Mouse (Mus musculus): Measurements from ENCODE around the gene Nkapd1. TPM values are rescaled to one million over a fixed set of nuclear protein-coding genes. Genes with fewer than 3 reads are reported as not detected.

Nkapd1 gene
- polyA plus RNA-seq, 1 experiment from 2014 or later = 40.6 TPM

DNA sequence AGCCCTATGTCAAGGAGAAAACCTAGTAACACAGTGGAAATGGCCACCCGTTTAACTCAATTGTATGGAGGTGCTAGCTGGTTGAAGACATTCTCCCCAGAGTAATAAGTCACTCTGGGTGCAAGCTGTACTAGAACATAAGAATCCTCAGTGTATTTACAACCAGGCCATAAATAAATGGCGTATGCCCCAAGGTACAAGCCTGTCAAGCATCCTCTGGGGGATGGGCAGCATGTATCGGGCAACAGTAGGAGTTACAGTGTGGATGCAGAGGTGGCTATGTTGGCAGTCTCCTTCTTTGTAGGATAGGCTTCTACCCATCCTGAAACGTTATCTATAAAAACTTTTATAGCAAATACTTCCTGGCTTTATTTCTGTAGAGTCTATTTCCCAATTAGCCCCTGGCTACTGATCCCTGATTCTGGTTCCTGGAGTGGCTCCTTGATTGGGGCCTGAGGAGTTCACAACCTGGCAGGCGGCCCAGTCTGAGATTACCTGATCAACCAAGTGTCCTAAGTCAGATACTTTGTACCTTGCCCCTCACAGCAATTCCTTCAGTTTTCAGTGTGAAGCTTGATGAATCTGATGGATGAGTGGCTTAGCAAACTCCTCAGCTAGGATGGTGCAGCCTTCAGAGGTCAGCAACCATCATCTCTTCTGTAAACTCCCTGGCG is 32.0 kb downstream of the Nkapd1 start:
- Histone ChIP-seq H3K36me3 (ENCODE audit: inconsistent target) (peaks cover 15% of the 10 kb centered on the region), H3K79me2 (ENCODE audit: inconsistent target) (no peaks in the 10 kb centered on the region), H3K4me3 (ENCODE audit: inconsistent target) (no peak overlapping the region), H3K27ac (no peak overlapping the region)
- 95% methylated on average over 6 of the region's 6 CpGs for WGBS (ENCODE audit: missing documents)

DNA sequence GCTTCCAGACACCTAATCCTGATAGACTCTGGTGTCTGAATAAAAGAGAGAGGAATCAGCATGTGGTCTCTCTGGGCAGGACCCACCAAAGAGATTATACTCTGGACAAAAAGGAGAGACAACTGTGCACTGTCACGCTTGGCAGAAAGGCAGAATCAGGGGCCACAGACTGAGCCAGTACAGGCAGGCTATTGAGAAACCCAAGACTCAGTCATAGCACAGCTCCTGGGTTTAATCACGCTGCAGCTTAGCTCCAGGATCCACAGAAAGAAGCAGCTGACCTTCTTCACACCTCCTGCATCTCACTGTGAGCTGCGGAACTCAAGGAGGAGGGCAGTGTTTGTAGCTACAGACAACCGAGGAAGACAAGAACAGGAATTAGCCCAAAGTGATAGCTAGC is 36.9 kb downstream of the Nkapd1 start:
- H3K4me3 ChIP-seq (ENCODE audit: inconsistent target) = no peak overlapping the region
- H3K79me2 ChIP-seq (ENCODE audit: inconsistent target) = no peaks in the 10 kb centered on the region
- H3K36me3 ChIP-seq (ENCODE audit: inconsistent target) = peaks cover 18% of the 10 kb centered on the region
- no peak overlapping the region for H3K27ac ChIP-seq
- 93% methylated on average over 4 of the region's 4 CpGs for WGBS (ENCODE audit: missing documents)

DNA sequence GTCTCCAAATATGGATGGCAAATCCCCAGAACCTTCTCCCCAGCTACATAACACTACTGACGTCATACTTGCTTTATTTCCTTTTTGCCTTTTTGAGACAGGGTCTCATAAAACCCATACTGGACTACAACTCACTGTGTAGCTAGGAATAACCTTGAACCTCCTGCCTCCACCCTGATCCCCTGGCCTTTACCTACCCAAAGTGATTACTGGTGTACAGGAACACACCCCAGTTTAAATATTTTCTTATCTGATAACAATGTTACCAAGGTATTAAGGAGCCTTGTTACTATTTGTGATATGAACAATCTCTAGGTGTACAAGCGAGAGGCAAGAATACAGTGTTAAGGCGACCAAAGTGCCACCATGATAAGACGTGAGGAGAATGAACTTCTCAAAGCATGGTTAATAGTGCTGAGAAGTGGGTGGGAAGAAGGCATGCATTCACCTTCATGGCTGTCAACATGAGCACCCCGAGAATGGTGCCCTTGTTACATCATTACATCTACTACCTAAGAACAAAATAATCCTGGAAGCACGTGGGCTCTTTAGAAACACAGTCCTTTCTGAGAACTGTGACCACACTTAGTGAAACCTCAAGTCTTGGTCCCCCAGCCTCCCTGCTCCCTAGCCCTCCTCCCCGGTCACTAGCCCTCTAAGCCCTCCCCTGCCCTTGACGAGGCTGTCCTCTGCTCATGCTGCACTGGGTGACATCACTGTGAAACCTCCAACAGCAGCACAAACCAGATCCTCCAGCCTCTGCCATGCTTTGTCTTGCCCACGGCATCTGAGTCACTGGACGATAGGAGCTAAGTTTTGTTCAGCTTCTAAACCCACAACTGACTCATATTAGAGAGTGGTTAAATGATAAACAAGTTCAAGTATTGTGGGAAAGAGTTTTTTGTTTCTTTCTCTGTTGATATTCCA is 47.4 kb downstream of the Nkapd1 start:
- WGBS (ENCODE audit: missing documents) = 85% methylated on average over 9 of the region's 10 CpGs
- Histone ChIP-seq H3K79me2 (ENCODE audit: inconsistent target) (no peaks in the 10 kb centered on the region), H3K36me3 (ENCODE audit: inconsistent target) (peaks cover 29% of the 10 kb centered on the region; the same call in 1 of the 2 replicates), H3K4me3 (ENCODE audit: inconsistent target) (no peak overlapping the region), H3K27ac (no peak overlapping the region)

DNA sequence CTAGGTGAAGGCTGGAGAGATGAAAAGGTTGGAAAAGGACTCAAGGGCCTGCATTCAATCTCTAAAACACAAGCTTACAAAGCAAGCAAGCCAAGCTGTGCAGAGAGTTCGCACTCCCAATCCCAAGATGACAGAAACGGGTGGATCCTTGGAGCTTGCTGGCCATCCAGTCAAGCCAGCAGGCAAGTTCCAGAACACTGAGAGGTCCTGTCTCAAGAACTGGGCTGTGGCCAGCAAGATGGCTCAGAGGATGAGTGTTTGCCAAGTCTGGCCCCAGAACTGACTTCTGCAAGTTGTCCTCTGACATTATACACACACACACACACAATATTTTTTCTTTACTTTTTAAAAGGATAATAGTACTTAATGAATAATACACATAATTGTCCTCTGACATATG is 49.4 kb downstream of the Nkapd1 start:
- 81% methylated on average over 2 of the region's 2 CpGs for WGBS (ENCODE audit: missing documents)
- Histone ChIP-seq H3K4me3 (ENCODE audit: inconsistent target) (no peak overlapping the region), H3K36me3 (ENCODE audit: inconsistent target) (peaks cover 13% of the 10 kb centered on the region; the same call in 1 of the 2 replicates), H3K79me2 (ENCODE audit: inconsistent target) (no peaks in the 10 kb centered on the region), H3K27ac (no peak overlapping the region)

DNA sequence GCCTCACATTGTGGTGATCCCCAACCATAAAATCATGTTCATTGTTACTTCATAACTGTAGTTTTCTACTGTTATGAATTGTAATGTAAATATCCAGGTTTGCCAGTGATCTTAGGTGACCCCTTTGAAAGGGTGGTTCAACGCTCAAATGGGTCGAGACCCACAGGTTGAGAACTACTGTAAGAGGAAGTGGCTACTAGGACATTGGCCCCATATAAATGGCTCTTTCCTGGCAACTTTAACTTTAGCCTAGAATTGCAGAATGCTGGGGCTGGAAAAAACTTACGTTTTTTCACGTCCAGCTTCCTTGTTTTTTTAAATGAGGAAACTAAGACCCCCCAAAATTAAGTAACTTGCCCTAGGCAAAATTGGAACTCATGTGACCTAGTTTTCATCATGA is 49.9 kb downstream of the Nkapd1 start:
- Histone ChIP-seq H3K79me2 (ENCODE audit: inconsistent target) (no peaks in the 10 kb centered on the region), H3K36me3 (ENCODE audit: inconsistent target) (peaks cover 13% of the 10 kb centered on the region; the same call in 1 of the 2 replicates), H3K4me3 (ENCODE audit: inconsistent target) (no peak overlapping the region), H3K27ac (no peak overlapping the region)
- 11% methylated on average over 4 of the region's 4 CpGs for WGBS (ENCODE audit: missing documents)

DNA sequence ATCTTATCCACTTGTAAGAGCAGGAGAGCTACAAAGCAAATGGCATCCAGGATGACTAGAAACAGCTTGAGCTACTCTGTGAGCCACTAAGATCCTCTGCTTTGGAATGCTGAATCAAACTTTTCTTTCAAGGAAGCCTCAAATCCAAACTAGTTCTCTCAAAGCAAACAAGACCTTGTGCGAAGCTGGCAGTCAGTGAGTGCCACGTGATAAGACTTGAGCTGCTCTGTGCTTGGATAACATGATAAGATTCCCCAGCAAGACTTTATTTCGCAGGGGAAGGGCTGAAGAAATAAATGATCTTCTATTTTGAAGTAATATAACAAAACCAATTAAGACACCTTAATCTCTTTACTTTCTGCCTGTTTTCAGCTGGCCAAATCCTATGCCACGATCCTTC is 51.3 kb downstream of the Nkapd1 start:
- WGBS (ENCODE audit: missing documents) = 98% methylated on average over 4 of the region's 4 CpGs
- Histone ChIP-seq H3K79me2 (ENCODE audit: inconsistent target) (no peaks in the 10 kb centered on the region), H3K36me3 (ENCODE audit: inconsistent target) (peaks cover 13% of the 10 kb centered on the region; the same call in 1 of the 2 replicates), H3K4me3 (ENCODE audit: inconsistent target) (no peak overlapping the region), H3K27ac (no peak overlapping the region)

DNA sequence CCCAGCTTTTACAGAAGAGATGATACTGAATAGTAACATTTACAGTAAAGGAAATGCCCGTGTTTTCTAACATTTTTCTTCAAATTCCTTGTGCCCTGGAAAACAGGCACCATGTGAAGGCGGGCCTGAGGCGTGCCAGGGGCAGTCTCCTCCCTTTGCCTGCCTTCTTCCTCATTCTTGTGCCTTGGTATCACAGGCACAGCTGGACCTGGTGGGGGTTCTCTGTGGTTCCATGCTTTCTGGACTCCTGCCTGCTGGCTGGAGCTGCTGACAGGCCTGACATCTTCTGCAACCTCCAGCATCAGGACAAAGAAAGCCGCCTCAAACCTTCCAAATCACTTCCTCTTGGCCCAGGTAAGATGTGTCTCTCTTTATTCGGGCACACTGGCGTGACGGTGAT is 52.1 kb downstream of the Nkapd1 start:
- Histone ChIP-seq H3K36me3 (ENCODE audit: inconsistent target) (peaks cover 7% of the 10 kb centered on the region; the same call in 1 of the 2 replicates), H3K4me3 (ENCODE audit: inconsistent target) (no peak overlapping the region), H3K79me2 (ENCODE audit: inconsistent target) (no peaks in the 10 kb centered on the region), H3K27ac (no peak overlapping the region)
- WGBS (ENCODE audit: missing documents) = 60% methylated on average over 7 of the region's 7 CpGs

DNA sequence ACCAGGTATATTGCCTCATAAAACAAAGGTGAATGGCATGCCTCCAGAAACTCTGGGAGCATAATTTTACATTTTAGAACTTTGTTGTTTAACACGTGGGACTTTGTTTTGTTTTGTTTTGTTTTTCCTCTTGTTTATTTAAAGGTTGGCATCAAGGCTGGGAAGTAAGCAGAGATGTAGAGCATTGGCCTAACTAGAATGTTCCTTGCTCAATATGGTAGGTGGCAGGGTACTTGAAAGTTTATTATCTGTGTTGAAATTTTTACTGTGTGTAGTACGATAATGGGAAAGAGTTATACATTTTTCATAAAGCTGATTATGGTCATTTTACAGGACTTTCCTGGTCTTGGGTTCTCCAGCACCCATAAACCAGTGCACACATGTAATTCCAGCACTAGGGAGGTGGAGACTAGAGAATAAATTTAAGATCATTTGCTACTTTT is 55.3 kb downstream of the Nkapd1 start:
- no peak overlapping the region for H3K27ac ChIP-seq
- whole genome bisulfite sequencing (ENCODE audit: missing documents) = 96% methylated on average over 2 of the region's 2 CpGs
- no peak overlapping the region for H3K4me3 ChIP-seq (ENCODE audit: inconsistent target)
- H3K36me3 ChIP-seq (ENCODE audit: inconsistent target) = no peaks in the 10 kb centered on the region
- no peaks in the 10 kb centered on the region for H3K79me2 ChIP-seq (ENCODE audit: inconsistent target)

DNA sequence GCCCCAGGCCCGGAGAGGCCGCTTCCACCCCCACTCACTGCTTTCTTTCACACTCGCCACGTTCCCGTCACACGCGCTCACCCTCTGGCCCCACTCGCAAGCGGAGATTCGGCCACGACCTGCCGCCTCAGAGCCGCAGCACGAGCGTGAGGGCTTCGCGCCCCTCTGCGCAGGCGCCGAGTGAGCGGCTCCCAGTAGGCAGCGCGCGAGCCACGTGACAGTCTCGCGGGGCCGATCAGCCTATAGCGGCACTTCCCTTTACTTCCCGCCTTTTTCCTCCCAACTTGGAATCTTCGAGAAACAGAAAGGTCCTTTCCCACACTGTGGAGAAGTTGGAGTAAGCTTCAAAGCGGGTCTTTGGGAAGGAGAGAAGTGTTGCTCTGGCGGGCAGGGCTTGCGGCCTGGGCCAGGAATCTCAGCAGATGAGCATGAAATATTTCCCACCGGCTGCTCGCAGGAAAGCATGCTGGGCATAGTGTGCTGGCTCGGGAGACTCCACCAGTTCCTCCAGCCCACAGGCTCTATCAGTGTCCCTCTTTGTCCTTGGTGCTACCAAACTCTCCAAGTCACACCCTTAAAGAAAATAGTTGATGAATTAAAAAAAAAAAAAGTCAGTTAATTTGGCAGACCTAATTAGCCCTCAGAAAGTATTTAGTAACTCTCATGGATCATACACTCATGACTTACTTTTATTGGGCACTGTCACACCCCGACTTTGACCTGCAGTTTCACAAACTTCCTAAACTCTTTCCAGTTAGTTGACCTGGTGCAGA is 55.9 kb downstream of the Nkapd1 start, which contains the start of gene Tex12:
Gene Tex12, minus strand, starts transcription at position 181 of the 773 bp plus-strand sequence.
- Histone ChIP-seq H3K27ac (no peak within 1 kb of the TSS), H3K36me3 (ENCODE audit: inconsistent target) (no peaks in the 10 kb centered on the region), H3K4me3 (ENCODE audit: inconsistent target) (no peak within 1 kb of the TSS), H3K79me2 (ENCODE audit: inconsistent target) (peaks cover 3% of the 10 kb centered on the region; the same call in 1 of the 2 replicates)
- WGBS (ENCODE audit: missing documents) = 96% methylated on average over 35 of the region's 38 CpGs

Other genes with a start within 250 kb of the Nkapd1 start
- gene Plet1, start 122.9 kb downstream of the Nkapd1 start, polyA plus RNA-seq (2018) = not detected in 3 replicates
- gene Pts, start 88.7 kb downstream of the Nkapd1 start, polyA plus RNA-seq (2018) = 36.6 to 64.4 TPM (median 48.4 TPM) in 3 replicates
- 44.2 to 59.1 TPM (median 54.5 TPM) in 3 replicates for gene Il18, start 62.6 kb downstream of the Nkapd1 start, polyA plus RNA-seq (2018)
- 2.7 to 3.6 TPM (median 2.9 TPM) in 3 replicates for gene Bco2, start 62.3 kb downstream of the Nkapd1 start, polyA plus RNA-seq (2018)
- gene Tex12, start 56.1 kb downstream of the Nkapd1 start, polyA plus RNA-seq (2018) = not detected in 3 replicates
- 84.1 to 152 TPM (median 148 TPM) in 3 replicates for gene Sdhd, start 13.7 kb downstream of the Nkapd1 start, polyA plus RNA-seq (2018)
- gene Timm8b, start 13.6 kb downstream of the Nkapd1 start, polyA plus RNA-seq (2018) = 108 to 125 TPM (median 123 TPM) in 3 replicates
- 0.34 to 1.1 TPM (median 0.45 TPM) in 3 replicates for gene Pih1d2, start 143 bp downstream of the Nkapd1 start, polyA plus RNA-seq (2018)
- gene Dlat, start 42.3 kb upstream of the Nkapd1 start, polyA plus RNA-seq (2018) = 17.0 to 33.3 TPM (median 24.8 TPM) in 3 replicates
- gene Dixdc1, start 122.1 kb upstream of the Nkapd1 start, polyA plus RNA-seq (2018) = 0.03 TPM in 1 of 3 replicates, not detected in the others
- not detected in 3 replicates for gene 2310030G06Rik, start 129.1 kb upstream of the Nkapd1 start, polyA plus RNA-seq (2018)
- 0.48 to 0.95 TPM (median 0.95 TPM) in 3 replicates for gene Cryab, start 133.9 kb upstream of the Nkapd1 start, polyA plus RNA-seq (2018)
- not detected in 3 replicates for gene Hspb2, start 134.9 kb upstream of the Nkapd1 start, polyA plus RNA-seq (2018)
- gene Fdxacb1, start 150.8 kb upstream of the Nkapd1 start, polyA plus RNA-seq (2018) = 2.4 to 5.8 TPM (median 2.7 TPM) in 3 replicates
- 15.2 to 18.8 TPM (median 15.5 TPM) in 3 replicates for gene Alg9, start 157.6 kb upstream of the Nkapd1 start, polyA plus RNA-seq (2018)
- gene 1110032A03Rik, start 158.1 kb upstream of the Nkapd1 start, polyA plus RNA-seq (2018) = 11.0 to 58.1 TPM (median 28.0 TPM) in 3 replicates
- gene Ppp2r1b, start 227.8 kb upstream of the Nkapd1 start, polyA plus RNA-seq (2018) = 14.4 to 23.7 TPM (median 14.9 TPM) in 3 replicates